Mouse (Mus musculus): ENCODE data around the gene Qpct.

GRCm38 (mm10) chr17:79013625-79014024 lies 38.1 kb upstream of the Qpct start:
- TF ChIP-seq CTCF (IDR thresholded peaks at IDR 0.05) (no peak), EP300 (IDR thresholded peaks at IDR 0.05) (no peak)
